Mouse (Mus musculus): Measurements from ENCODE around the gene Mroh2a.

GRCm38 (mm10) chr1:88262255-88262654 lies 35.5 kb downstream of the Mroh2a start:
- no peak for TF ChIP-seq CTCF (IDR thresholded peaks at IDR 0.05; ENCODE audit: low read depth)
- TF ChIP-seq EP300 (IDR thresholded peaks at IDR 0.05; ENCODE audit: low read depth), result no peak
